8 mouse cellular contexts compared by ENCODE assay signal in the genomic region with DNA sequence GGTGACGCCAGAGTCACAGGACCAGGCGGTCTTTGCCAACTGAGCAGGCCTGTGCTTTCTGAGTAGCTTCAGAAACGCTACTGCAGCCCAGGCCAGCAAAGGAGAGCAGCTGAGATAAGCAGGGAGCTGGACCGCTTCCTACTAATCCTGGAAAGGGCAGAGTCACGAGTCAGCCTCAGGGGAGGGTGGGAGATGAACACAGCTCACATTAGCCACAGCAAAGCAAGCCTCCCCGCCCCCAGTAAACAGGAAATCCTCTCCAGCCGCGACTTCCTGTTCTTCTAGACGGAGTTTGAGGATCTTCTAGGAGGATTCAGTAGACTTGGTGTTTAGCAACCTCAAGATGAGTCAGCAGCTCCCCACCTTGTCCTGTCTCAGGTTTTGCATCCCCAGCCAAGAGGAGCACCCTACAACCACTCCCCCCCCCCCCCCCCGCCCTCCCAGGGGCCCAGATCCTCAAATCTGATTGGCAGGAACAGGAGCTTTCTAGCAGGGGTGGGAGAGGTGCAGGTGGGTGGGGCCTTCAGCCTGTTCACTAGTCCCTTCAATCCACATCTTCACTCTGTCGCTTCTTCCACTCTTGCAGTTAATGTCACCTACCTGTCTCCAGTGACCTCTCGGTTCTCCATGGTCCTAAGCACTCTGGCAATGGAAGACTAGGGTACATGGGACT. TPM values are rescaled to one million over a fixed set of nuclear protein-coding genes. Genes with fewer than 3 reads are reported as not detected.
DNase-seq lines count a peak whose midpoint lies in the region; ATAC-seq and TF ChIP-seq lines count a peak whose summit lies in the region.

No protein-coding gene starts in this region.

- H3K4me3 ChIP-seq in layer of hippocampus, adult 2 months: no peak overlapping the region
- H3K4me3 ChIP-seq in limb, embryonic 13.5 days: no peak overlapping the region
- H3K4me3 ChIP-seq in myocyte: no peak overlapping the region

- no peaks in the 10 kb centered on the region for H3K9me3 ChIP-seq in limb, embryonic 13.5 days

- H3K27ac ChIP-seq in layer of hippocampus, adult 2 months: peak overlapping the region; percentile 59; the same call in 1 of the 2 replicates
- H3K27ac ChIP-seq in limb, embryonic 13.5 days: no peak overlapping the region

- H3K4me1 ChIP-seq in limb, embryonic 13.5 days: 0 out of 2 replicates have a peak, but pooled peaks cover 6% of the 10 kb centered on the region

- no peaks in the 10 kb centered on the region for H3K36me3 ChIP-seq in limb, embryonic 13.5 days
- peaks cover 4% of the 10 kb centered on the region for H3K36me3 ChIP-seq in myocyte (ENCODE audit: control insufficient read depth, insufficient read depth)

- no peak for TF ChIP-seq POLR2A in myocyte (IDR thresholded peaks at IDR 0.05; ENCODE audit: insufficient read length, low read depth)

- no peak overlapping the region for H3K9ac ChIP-seq in limb, embryonic 13.5 days

- TF ChIP-seq CTCF in layer of hippocampus, adult 2 months (conservative IDR thresholded peaks at IDR 0.05): no peak

- H3ac ChIP-seq in myocyte (ENCODE audit: control insufficient read depth, insufficient read length): no peak overlapping the region

- no peaks in the 10 kb centered on the region for H3K79me2 ChIP-seq in myocyte (ENCODE audit: control insufficient read depth, insufficient read depth)

- peak; percentile 92 for ATAC-seq in common myeloid progenitor, adult 5-6 weeks (replicated peaks; ENCODE audit: low read depth, poor library complexity, severe bottlenecking)
- peak; percentile 20; the same call in 1 of the 2 replicates for ATAC-seq in limb, embryonic 13.5 days (ENCODE audit: low FRiP score, low read depth)

- intact Hi-C loops in heart, postnatal 10 days (cut with DNase I): loop anchor here (2.0 kb wide), 1 partner anchor 25 kb away; no protein-coding TSS in a partner anchor

- no peaks in the 10 kb centered on the region for H3K27me3 ChIP-seq in limb, embryonic 13.5 days
- no peaks in the 10 kb centered on the region for H3K27me3 ChIP-seq in myocyte (ENCODE audit: control insufficient read depth, insufficient read depth, insufficient read length)

- DNase-seq in layer of hippocampus, adult 2 months (ENCODE audit: low spot score in 2 of 2): no peak
- no peak for DNase-seq in layer of hippocampus, adult 8-10 months (ENCODE audit: low spot score in 2 of 2)
- peak; percentile 41 for DNase-seq in ES-CJ7 (ENCODE audit: low read depth, low spot score)
- peak; percentile 91 to 94 for DNase-seq in heart, postnatal 10 days
- DNase-seq in yolk sac, embryonic 10.5 days (ENCODE audit: low spot score): peak; percentile 61

- WGBS in limb, embryonic 13.5 days: 54% methylated on average over 11 of the region's 12 CpGs

- H3K4me2 ChIP-seq in limb, embryonic 13.5 days (replicated peaks): no peak overlapping the region
- H3K4me2 ChIP-seq in myocyte (ENCODE audit: low read depth): peak overlapping the region; percentile 46

TF ChIP-seq in myocyte, 11 proteins besides CTCF, POLR2A, EP300 and RAD21:
- TF ChIP-seq MYOD1 (IDR thresholded peaks at IDR 0.05; ENCODE audit: control insufficient read depth in 1 of 3, insufficient read length in 2 of 3, low read depth in 2 of 3) (peak in 1 of 3 experiments; percentile 68), TCF12 (IDR thresholded peaks at IDR 0.05; ENCODE audit: insufficient read depth, poor library complexity, severe bottlenecking) (no peak), MYOG (IDR thresholded peaks at IDR 0.05; ENCODE audit: control insufficient read depth in 1 of 3, insufficient read depth in 1 of 3, insufficient read length in 2 of 3, low read depth in 2 of 3) (peak in 2 of 3 experiments; percentile 34 to 65), USF1 (IDR thresholded peaks at IDR 0.05; ENCODE audit: low read depth) (peak; percentile 30), CEBPB (IDR thresholded peaks at IDR 0.05; ENCODE audit: insufficient read depth, poor library complexity, severe bottlenecking) (no peak), TCF3 (IDR thresholded peaks at IDR 0.05; ENCODE audit: insufficient read length, low read depth) (no peak)

RNA-seq across cellular contexts. Expression of gene Rhob, which starts 21.7 kb away (rescaled TPM):
- total RNA-seq in layer of hippocampus, adult 2 months (2021): 100 to 1,000 TPM; 359 to 361 TPM
- total RNA-seq in layer of hippocampus, adult 8-10 months (2022): 100 to 1,000 TPM; 285 to 368 (median 321) TPM
- total RNA-seq in common myeloid progenitor, adult 5-6 weeks (2017): 35.8 and 43.3 TPM in 2 replicates
- 100 to 1,000 TPM; 167 to 177 TPM for total RNA-seq in heart, postnatal 10 days (2021)
- polyA plus RNA-seq in limb, embryonic 13.5 days (2015; fragmentation: Nextera tagmentation; extraction: Ambion mirVana): 37.8 and 40.8 TPM in 2 replicates
- polyA plus RNA-seq in myocyte (2012; fragmentation: generic; extraction: Trizol): 415 TPM

Comparison
In these comparisons a context has a peak if more than half of its experiments do, and no peak if none do; other contexts are left out.
1. DNase-seq: peak in ES-CJ7 (single experiment), heart, postnatal 10 days (2 of 2) and yolk sac, embryonic 10.5 days (single experiment); none in layer of hippocampus, adult 2 months (0 of 2) and layer of hippocampus, adult 8-10 months (0 of 2).